Mouse (Mus musculus) bone marrow macrophage, adult 2 months (primary cell): ENCODE data around the gene Ccdc172.

Experiments
- CTCF ChIP-seq: IDR thresholded peaks from 2 replicates; pipeline ENCODE4 v1.5.1; 2012; ENCODE audit warnings: low read depth, mild to moderate bottlenecking, low read length, moderate library complexity
- POLR2A ChIP-seq: IDR thresholded peaks from 2 replicates; pipeline ENCODE4 v1.6.1; 2012; ENCODE audit warnings: mild to moderate bottlenecking, low read depth, low read length, borderline replicate concordance

DNA sequence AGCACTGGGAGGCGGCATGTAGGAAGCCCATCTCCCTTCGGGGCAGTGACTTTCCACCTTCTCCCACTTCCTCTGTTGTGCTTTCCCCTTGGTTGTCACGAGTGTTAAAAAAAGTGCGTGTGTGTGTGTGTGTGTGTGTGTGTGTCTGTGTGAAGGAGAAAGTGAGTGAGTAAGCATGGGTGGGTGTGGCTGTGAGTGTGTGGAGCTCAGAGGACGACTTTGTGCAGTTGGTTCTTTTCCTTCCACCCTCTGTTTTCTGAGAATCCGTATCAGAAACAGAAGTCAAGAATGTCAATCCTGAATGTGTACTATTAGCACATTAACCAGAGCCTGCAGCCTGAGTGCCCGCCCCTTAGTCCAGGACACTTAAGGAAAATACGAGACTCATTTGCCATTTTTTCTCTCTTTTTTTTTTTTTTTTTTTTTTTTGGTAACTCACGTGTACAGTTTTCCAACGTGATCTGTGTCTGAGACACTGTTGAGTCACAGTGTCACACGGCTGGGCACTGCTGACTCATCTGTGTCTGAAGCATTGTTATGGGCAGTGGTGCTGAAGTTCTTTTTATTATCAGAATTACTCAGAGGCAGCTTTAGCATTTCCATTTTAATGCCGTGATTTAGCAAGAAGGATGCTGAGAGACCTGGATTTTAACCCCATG, 12.1 kb downstream of the Ccdc172 start:
- TF ChIP-seq CTCF (no peak), POLR2A (no peak)
